Mouse (Mus musculus): ENCODE measurements around the gene Atp7a.
"Not testable (repeated sequence)": the region's sequence is repeated elsewhere in the genome, so short reads cannot be mapped to it uniquely, and the experiment has no call there.

The Atp7a gene

DNA sequence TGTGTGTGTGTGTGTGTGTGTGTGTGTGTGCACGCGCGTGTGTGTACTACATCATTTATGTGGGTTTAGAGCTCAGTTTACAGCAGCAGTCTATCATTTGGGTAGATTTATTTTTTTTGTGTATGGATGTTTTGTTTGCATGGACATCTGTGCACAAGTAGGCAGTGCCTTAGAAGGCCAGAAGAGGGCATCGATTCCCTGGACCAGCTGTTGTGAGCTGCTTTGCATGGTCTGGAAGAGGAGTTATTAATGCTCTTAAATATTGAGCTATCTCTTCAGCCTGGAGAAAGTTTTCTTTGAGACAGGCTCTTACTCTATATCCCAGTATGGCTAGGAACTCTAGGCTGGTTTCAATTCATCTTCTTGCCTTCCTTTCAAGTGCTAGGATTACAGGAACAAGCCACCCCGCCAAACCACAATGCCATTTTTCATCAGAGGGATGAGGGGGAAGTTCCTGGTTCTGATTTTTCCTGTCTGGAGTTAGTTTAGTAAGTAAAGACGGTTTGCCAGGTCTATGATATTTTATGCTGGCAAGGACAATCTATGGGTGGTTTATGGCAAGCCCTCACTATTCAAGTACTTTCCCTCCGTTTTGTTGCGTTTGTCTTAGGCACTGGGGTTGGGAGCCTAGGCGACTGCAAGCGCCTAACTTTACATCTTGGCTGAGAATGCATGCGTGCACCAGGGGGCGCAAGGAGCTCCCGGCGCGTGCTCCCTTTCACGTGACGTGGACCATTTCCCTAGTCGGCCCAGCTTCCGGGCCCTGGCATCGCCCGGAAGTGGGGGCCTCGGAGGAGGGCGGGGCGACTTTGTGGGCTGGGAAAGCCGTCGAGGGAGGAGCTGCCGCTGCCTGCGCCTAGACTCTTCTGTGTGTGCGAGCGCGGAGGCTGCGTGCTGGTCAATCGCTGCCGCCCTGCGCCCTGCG is at the start of gene Atp7a:
Gene Atp7a, plus strand, starts transcription at position 859 of the 925 bp plus-strand sequence.
- DNase-seq (ENCODE audit: low spot score) = peak; percentile 54

DNA sequence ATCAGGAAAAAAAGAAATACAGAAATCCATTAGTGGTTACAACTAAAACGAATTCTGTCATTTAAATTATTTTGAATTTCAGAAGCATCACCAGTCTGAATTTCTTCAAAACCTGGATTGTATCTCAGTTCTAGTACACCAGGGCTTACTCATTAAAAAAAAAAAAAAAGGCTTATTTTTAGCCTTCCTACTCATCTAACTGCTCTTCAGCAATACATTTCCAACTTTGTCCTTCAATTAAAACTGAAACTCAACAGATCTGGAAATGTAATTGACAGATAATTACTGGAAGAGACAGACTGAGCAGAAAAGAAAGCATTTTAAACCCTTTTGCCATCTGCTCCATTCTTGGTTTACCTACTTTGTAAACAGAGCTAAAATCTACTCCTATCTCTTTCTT is 25.5 kb upstream of the Atp7a start:
- DNase-seq (ENCODE audit: low spot score) = no peak

DNA sequence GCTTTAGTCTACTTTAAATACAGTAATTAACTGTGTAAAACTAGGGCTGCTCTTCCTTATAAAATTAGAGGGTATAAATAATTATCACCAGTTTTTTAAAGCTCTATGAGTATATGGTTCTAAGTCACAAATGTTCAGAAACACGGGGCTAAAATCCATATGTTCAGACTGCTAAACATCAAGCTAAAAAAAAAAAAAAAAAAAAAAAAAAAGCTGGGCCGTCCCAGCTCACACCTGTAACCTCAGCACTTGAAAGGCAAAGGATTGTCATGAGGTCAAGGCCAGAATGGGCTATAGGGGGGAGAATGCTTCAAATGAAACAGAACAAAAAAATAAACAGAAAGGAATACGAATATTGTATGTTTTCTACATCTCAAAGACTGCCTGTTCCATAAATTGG is 16.3 kb upstream of the Atp7a start:
- no peak for DNase-seq (ENCODE audit: low spot score)

DNA sequence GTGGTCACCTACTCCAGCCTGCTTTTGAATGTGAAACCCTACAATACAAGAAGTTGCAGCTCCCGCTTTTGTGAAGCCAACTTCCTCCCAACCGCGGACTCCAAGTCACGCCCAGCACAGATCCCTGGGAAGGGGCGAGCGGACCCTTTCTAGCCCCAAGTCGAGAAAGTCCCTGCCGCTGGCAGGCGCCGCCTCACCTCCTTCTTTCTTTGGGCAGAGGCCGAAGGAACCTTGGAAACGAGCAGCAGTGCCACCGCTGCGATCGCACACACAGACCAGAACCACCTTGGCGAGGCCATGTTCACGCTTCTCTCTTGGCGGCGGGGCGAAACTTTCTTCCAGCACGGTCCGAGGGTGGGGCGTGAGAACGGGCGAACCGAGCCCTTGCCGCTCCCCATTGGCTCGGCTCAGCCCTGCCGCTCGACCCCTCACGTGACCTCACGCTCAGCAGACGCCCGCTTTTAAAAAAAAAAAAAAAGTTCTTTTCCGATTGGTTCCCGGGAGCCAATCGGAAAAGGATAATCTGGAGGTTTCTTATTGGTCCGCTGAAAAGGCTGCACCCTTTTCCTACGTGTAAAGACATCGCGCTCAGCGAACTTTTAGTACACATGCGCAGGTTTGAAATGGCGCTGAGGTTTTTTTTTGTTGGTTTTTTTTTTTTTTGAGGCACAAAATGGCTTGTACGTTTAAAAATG is 15.5 kb upstream of the Atp7a start, which contains the start of gene Magt1:
Gene Magt1, minus strand, starts transcription at position 442 of the 695 bp plus-strand sequence.
- peak; percentile 29 for DNase-seq (ENCODE audit: low spot score)

DNA sequence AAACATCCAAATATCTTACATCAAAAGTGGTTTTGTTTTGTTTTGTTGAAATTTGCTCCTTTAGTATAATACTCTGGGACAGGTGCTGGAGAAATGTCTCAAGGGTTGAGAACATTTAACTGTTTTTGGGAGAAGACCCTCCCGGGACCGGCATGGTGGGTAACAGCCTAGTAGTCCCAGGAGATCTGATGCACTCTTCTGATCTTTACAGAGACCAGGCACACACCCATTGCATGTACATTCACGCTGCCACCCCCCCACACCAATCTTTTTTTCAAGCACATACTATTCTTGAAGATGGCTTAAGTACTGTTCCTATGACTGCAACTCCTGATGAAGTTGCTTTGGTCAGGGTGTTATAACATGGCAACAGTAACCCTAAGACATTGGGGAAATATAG is 14.5 kb upstream of the Atp7a start:
- no peak for DNase-seq (ENCODE audit: low spot score)

DNA sequence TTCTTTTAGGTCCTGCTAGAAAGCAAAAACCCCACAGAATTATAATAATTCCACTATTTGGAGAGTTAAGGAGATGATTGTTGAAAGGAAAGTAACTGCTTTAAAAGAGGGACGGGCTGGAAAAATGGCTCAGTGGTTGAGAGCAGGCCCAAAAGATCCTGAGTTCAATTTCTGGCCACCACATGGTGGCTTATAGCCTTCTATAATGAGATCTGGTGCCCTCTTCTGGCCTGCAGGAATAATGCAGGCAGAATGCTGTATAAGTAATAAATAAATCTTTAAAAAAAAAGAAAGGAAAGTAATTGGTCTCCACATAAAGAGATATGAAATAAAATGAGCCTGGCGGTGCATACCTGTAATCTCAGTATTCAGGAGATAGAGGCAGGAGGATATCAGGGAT is 13.9 kb upstream of the Atp7a start:
- no peak for DNase-seq (ENCODE audit: low spot score)

DNA sequence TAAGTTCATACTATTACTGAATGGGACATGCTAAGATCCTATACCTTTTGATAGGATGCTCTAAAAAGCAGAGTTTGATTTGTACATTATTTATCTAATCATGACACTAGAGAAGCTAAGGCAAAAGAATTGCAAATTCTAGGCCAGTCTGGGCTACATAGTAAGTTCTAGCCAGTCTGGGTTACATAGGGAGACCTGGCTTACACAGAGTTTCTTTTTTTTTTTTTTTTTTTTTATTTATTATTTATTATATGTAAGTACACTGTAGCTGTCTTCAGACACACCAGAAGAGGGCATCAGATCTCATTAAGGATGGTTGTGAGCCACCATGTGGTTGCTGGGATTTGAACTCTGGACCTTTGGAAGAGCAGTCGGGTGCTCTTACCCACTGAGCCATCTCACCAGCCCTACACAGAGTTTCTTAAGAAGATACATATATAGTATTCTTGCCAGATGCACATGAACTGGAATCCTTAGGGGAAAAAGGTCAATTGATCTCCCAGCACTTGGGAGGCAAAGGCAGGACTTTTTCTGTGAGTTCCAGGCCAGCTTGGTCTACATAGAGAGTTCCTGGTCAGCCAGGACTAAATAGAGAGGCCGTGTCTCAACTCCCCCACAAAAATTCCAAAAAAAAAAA is 12.2 kb upstream of the Atp7a start:
- DNase-seq (ENCODE audit: low spot score) = not testable (repeated sequence)

DNA sequence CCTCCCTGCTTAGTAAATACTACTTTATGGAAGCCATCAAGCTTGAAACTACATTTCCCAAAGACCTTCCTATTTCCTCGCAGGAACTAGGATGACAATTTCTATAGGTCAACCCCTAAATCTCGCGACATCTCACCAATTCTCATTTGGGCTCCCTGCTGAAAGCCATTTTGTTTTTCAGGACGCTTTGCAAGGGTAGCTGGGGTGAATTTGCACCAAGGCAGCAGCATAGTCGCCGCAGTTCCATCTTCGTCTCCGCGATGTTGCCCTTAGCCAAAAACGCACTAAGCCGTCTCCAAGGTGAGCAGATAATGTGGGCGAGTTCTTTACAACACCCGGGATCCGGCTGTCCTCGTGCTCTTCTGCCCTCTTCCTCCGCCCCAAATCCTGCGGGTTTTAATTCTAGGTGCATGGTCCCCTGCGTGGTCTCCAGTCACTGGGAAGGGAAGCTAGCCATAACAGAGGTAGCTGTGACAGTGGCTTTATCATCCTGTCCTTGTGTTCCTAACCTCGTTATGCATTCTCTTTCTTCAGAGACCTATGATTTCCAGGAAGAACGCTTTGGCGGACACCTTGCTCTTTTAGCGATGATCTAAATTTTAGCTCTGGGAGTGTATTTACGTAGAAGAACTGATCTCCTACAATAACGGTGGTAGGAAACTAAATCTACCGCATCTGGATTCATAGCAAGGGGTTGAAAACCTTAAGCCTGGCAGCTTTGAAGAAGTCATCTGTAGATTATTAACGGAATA is 11.3 kb upstream of the Atp7a start, which contains the start of gene Cox7b:
Gene Cox7b, plus strand, starts transcription at position 130 of the 752 bp plus-strand sequence.
- peak; percentile 38 for DNase-seq (ENCODE audit: low spot score)

DNA sequence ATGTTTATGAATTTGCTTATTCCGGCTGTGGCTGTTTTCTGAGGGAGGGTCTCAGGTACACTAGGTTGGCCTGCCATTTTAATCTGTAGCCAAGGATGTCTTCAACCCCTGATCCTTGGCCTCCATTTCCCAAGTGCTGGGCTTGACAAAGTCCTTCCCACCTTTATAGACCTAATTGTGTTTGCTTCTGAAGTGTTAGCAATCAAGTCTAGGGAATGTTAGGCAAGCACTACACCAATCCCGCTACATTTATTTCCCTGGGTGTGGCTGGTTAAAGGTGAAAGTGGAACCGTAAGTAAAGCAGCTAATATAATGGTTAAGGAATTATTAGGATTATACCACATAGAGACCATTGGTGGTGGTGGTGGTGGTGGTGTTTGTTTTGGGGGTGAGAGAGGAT is 10.0 kb upstream of the Atp7a start:
- DNase-seq (ENCODE audit: low spot score) = no peak

DNA sequence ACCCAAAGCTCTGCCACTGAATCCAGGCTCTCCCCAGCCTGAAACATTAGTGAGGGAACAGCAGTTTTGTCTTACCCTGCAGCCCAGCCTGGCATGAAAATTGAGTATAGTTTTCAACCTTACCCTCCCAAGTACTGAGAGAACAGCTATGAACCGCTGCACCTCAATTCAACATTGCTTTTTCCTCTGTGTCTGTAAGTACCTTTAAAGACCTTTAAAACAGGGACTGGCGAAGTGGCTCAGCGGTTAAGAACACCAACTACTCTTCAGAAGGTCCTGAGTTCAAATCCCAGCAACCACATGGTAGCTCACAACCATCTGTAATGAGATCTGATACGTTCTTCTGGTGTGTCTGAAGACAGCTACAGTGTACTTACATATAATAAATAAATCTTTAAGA is 9.6 kb upstream of the Atp7a start:
- no peak for DNase-seq (ENCODE audit: low spot score)

DNA sequence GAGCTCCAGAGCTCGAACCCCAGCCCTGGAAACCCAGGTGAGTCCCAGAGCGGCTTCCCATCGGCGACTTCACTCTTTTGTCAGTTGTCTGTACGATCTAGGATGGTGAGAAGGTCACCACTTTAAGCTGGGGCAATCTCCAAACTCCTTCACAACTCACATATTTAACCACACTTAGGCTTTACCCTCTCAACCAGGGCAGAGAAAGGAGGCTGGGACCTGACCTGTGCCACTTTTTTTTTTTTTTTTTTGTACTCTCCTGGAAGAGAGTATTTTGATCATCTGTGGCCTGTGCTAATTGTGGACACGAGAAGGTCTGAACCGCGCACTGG is 233 bp downstream of the Atp7a start:
- DNase-seq (ENCODE audit: low spot score) = no peak

DNA sequence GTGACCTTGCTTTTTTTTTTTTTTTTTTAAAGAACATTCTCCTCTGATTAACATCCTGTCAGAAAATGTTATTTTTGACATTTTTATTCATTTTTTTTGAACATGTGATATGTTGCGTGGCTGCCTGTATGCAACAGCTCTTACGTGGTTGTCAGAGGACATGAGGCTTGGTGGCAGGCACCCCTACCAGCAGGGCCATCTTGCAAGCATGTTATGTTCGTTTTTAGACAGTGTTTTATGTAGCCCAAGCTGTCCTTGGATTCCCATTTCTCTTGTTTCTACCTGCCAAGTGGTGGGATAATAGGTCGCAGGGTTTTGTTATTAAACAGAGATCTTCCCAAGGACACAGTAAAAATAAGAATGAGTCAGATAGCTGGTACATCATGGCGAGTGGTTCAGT is 3.1 kb downstream of the Atp7a start:
- no peak for DNase-seq (ENCODE audit: low spot score)

DNA sequence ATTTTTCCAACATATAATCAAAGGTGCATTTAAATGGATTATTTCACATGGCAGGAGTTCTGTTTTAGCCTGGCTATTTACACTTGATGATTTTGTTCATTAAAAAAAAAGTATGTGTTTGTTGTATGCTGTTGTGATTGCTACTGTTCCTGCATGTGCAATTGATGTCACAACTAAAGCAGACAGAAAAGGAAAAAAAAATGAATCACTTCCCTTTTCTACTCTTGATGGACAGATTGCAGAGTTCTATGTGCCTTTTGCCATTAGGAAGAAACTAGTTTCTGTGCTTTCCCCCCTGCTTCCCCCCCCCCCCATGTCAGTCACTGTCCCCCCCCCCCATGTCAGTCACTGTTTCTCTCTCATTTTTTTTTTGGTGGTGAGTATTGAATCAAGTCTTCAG is 4.0 kb downstream of the Atp7a start:
- DNase-seq (ENCODE audit: low spot score) = no peak

DNA sequence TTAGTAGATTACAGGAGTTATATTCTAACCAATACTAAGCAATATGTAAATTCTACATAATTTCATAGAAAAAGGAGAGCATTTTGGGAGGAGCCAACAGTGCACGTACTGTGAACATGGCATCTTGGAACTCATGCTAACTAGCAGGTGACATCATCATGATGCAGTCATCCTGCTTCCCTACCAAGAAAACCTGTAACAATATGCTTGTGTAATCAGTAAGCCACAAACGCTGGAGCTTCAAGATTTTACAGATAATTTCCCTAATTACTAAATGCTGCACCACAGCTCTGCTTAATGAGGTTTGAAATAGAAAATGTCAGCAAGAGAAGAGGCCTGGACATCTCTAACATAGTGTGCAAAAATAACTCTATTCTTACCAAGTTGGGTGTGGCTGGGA is 8.7 kb downstream of the Atp7a start:
- no peak for DNase-seq (ENCODE audit: low spot score)

DNA sequence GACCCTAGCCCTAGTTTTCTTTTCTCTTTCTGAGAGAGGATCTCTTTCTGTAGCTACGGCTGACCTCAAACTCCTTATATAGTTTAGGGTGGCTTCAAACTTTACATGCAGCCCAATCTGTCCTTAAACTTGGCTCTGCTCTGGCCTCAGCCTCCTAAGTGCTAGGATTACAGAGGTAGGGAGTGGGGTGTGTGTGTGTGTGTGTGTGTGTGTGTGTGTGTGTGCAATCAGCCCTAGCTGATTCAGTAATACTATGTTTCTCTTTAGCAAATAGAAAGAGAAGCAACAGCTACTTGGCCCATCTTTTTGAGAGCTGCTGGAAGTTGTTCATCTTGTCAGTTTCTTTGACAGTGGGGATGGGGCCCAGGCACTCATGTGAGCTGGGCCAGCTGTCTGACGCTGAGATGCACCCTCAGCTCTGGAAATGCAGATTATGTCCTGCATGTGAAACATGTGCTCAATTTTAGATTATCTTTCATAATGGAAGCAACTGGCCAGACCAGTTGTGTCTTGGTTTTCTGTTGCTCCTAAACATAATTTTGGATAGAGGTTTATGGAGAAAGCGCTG is 10.2 kb downstream of the Atp7a start:
- DNase-seq (ENCODE audit: low spot score) = no peak

DNA sequence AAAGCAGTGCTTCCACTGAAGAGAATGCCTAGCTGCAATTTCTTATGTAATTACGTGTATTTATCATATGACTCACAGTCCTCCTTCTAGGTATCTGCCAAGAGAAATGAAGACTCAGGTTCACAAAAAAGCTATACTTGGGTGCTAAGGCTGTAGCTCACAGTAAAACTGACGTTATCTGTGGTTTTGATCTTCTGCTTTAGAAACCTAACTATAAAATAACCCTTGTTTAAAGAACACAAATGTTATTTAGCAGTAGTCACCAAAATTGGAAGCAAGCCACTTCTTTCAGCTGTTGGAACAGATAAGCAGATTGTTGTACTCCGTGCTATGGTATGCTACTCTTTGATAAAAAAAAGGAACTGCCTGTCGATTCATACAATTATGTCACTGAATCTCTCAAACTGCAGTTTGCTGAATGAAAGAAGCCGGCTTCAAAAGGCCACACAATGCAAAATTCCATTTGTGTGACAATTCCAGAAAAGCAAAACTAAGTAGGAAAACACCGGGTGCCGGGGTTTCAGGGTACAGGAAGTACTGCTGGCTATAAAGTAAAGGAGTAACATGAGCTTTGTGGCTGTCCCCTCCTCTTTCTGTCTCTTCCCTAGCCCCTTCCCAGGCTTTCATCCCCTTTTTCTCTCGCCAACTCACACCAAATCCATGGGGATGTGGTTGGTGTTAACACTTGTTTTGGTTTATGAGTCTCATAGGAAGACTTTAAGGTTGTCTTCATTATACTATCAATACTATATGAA is 17.0 kb downstream of the Atp7a start:
- no peak for DNase-seq (ENCODE audit: low spot score)

DNA sequence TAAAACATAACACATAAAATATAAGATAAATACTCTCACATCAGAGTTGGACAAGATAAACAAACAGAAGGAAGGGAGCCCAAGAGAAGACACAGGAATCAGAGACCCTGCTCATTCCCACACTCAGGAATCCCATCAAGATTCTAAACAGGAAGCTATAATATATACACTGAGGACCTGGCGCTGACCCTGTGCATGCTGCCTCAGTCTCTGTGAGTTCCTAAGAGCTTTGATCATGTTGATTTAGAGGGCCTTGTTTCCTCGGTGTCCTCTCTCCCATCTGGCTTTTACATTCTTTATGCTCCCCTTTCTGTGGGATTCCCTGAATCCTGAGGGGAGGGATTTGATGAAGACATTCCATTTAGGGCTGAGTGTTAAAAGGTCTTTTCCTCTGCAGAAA is 18.4 kb downstream of the Atp7a start:
- DNase-seq (ENCODE audit: low spot score) = no peak

DNA sequence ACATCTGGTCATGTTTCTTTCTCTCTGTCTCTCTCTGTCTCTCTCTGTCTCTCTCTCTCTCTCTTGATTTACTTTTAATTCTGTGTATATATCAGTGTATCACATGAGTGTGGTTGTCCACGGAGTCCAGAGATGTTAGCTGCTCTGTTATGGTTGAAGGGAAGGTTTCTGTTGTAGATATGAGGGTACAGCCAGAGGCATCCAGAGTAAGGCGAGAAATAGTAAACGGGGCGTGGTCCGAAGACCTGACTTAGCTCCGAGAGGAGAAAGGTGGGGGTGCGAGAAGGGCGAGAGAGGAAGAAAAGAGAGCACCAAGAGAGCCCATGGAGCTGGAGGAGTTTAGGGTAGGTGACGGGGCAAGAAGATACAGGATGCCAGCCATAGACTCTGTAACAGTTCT is 18.9 kb downstream of the Atp7a start:
- DNase-seq (ENCODE audit: low spot score) = no peak

DNA sequence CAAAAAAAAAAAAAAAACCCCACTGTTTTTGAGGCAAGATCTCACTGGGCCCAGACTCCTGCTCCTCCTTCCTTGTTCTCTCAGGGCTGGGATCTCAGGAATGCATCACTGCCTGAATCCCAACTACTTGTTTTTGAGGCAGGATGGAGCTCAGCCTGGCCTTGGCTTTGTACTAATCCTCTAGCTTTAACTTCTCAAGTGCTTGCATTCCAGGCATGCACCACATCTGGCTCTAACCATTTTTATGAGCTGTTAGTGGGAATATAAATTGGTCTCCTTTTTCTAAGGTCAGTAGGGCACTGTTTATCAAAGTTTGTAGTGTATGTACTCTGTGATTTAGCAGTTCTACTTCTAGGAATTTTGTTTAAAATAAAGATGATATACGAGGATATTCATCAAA is 21.1 kb downstream of the Atp7a start:
- DNase-seq (ENCODE audit: low spot score) = no peak

DNA sequence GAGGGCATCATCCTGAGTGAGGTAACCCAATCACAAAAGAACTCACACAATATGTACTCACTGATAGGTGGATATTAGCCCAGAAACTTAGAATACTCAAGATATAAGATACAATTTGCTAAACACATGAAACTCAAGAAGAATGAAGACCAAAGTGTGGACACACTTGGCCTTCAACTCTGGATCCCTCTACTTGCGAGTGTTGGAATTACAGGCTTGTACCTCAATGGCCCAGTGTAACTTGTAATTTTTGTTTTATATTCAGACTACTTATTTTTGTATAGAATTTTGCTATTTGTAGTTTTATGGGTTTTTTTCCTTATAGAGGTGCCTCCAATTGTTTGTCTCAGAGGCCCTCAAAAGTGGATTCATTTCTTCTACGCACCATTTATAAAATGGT is 50.8 kb downstream of the Atp7a start:
- not testable (repeated sequence) for DNase-seq (ENCODE audit: low spot score)

DNA sequence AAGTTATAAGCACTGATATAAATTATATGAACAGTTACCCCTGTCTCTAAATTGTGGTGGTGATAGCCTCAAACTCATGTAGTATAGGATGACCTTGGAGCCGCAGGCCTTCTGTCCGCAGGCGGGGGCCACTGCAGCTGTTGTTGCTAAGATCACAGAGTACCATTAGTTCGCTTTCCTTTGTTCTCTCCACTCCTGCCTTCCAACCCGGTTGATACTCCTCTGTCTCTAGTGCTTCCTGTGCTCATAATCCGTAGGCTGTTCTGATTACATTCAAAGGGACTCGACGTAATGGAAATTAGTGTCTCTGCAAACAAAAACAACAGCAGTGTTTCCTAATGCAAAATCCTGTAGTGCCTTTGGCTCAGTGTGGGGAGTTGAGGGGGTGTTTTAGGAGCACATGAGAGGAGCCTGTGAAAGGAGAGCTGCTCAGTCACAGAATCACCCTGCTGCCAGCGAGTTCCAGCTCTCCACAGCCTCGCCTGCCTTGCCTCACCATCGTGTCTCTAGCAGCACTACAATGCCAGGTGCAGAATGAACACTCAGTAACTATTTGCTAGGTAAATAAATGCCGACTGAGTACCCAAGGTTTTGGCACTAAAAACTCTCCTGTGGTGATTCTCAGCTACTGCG is 53.9 kb downstream of the Atp7a start:
- DNase-seq (ENCODE audit: low spot score) = no peak
